Mouse (Mus musculus): ENCODE measurements around the gene Krt8. TPM values are rescaled to one million over a fixed set of nuclear protein-coding genes. Genes with fewer than 3 reads are reported as not detected.
"Not testable (repeated sequence)": the region's sequence is repeated elsewhere in the genome, so short reads cannot be mapped to it uniquely, and the experiment has no call there.

Krt8 gene
- polyA plus RNA-seq, 1 experiment from 2014 or later = 43.1 TPM

- peaks cover 86% of the 10 kb centered on the region for H3K27me3 ChIP-seq (ENCODE audit: insufficient read depth, poor library complexity, severe bottlenecking)
- H3K4me3 ChIP-seq = peak overlapping the region; percentile 46
- DNase-seq (ENCODE audit: low spot score) = no peak
- H3K27ac ChIP-seq = peak overlapping the region; percentile 56
- no peaks in the 10 kb centered on the region for H3K36me3 ChIP-seq
- H3K9me3 ChIP-seq = no peaks in the 10 kb centered on the region
- 10% methylated on average over 12 of the region's 12 CpGs for WGBS
- peaks cover 59% of the 10 kb centered on the region for H3K4me1 ChIP-seq (replicated peaks)
These were observed 766 bp downstream of the Krt8 start for GRCm38 (mm10) chr15:102003516-102003915.

GRCm38 (mm10) chr15:102002646-102003488 lies 1.4 kb downstream of the Krt8 start:
- H3K27me3 ChIP-seq (ENCODE audit: insufficient read depth, poor library complexity, severe bottlenecking) = peaks cover 85% of the 10 kb centered on the region
- peak overlapping the region; percentile 56 for H3K27ac ChIP-seq
- H3K36me3 ChIP-seq = no peaks in the 10 kb centered on the region
- peak overlapping the region; percentile 46 for H3K4me3 ChIP-seq
- no peaks in the 10 kb centered on the region for H3K9me3 ChIP-seq
- whole genome bisulfite sequencing = 2% methylated on average over 34 of the region's 34 CpGs
- H3K4me1 ChIP-seq (replicated peaks) = peaks cover 53% of the 10 kb centered on the region
- peak; percentile 84 for DNase-seq (ENCODE audit: low spot score)

GRCm38 (mm10) chr15:101999676-102000335 lies 4.5 kb downstream of the Krt8 start:
- DNase-seq (ENCODE audit: low spot score) = no peak
- H3K4me1 ChIP-seq (replicated peaks) = peaks cover 24% of the 10 kb centered on the region
- H3K9me3 ChIP-seq = peaks cover 6% of the 10 kb centered on the region; the same call in 1 of the 2 replicates
- no peak overlapping the region for H3K27ac ChIP-seq
- H3K36me3 ChIP-seq = no peaks in the 10 kb centered on the region
- no peak overlapping the region for H3K4me3 ChIP-seq
- peaks cover 59% of the 10 kb centered on the region for H3K27me3 ChIP-seq (ENCODE audit: insufficient read depth, poor library complexity, severe bottlenecking)
- whole genome bisulfite sequencing = 88% methylated on average over 11 of the region's 11 CpGs

- Histone ChIP-seq H3K27me3 (ENCODE audit: insufficient read depth, poor library complexity, severe bottlenecking) (peaks cover 56% of the 10 kb centered on the region), H3K4me1 (replicated peaks) (peaks cover 17% of the 10 kb centered on the region), H3K27ac (no peak overlapping the region), H3K9me3 (peaks cover 6% of the 10 kb centered on the region; the same call in 1 of the 2 replicates), H3K4me3 (no peak overlapping the region), H3K36me3 (no peaks in the 10 kb centered on the region)
- DNase-seq (ENCODE audit: low spot score) = no peak
- WGBS = 90% methylated on average over 11 of the region's 11 CpGs
These were observed 5.1 kb downstream of the Krt8 start for GRCm38 (mm10) chr15:101999156-101999555.

GRCm38 (mm10) chr15:101996450-101997078 lies 7.7 kb downstream of the Krt8 start:
- not testable (repeated sequence) for H3K36me3 ChIP-seq; DNase-seq (ENCODE audit: low spot score); H3K9me3 ChIP-seq; H3K27ac ChIP-seq; H3K4me1 ChIP-seq (replicated peaks); H3K4me3 ChIP-seq
- WGBS = 84% methylated on average over 11 of the region's 11 CpGs
- H3K27me3 ChIP-seq (ENCODE audit: insufficient read depth, poor library complexity, severe bottlenecking) = peaks cover 41% of the 10 kb centered on the region

GRCm38 (mm10) chr15:101995484-101996236 lies 8.6 kb downstream of the Krt8 start:
- 85% methylated on average over 4 of the region's 4 CpGs for whole genome bisulfite sequencing
- Histone ChIP-seq H3K9me3 (peaks cover 6% of the 10 kb centered on the region; the same call in 1 of the 2 replicates), H3K36me3 (no peaks in the 10 kb centered on the region), H3K4me3 (no peak overlapping the region), H3K27me3 (ENCODE audit: insufficient read depth, poor library complexity, severe bottlenecking) (peaks cover 41% of the 10 kb centered on the region), H3K27ac (no peak overlapping the region), H3K4me1 (replicated peaks) (no peaks in the 10 kb centered on the region)
- no peak for DNase-seq (ENCODE audit: low spot score)

GRCm38 (mm10) chr15:101994365-101994764 lies 9.9 kb downstream of the Krt8 start:
- Histone ChIP-seq H3K36me3 (no peaks in the 10 kb centered on the region), H3K4me1 (replicated peaks) (no peaks in the 10 kb centered on the region), H3K27me3 (ENCODE audit: insufficient read depth, poor library complexity, severe bottlenecking) (peaks cover 39% of the 10 kb centered on the region), H3K9me3 (peaks cover 6% of the 10 kb centered on the region; the same call in 1 of the 2 replicates), H3K27ac (no peak overlapping the region), H3K4me3 (no peak overlapping the region)
- 90% methylated on average over 6 of the region's 6 CpGs for WGBS
- no peak for DNase-seq (ENCODE audit: low spot score)

GRCm38 (mm10) chr15:101990946-101991345 lies 13.3 kb downstream of the Krt8 start:
- Histone ChIP-seq H3K27me3 (ENCODE audit: insufficient read depth, poor library complexity, severe bottlenecking) (peaks cover 36% of the 10 kb centered on the region), H3K4me3 (no peak overlapping the region), H3K4me1 (replicated peaks) (no peaks in the 10 kb centered on the region), H3K36me3 (no peaks in the 10 kb centered on the region), H3K9me3 (peaks cover 6% of the 10 kb centered on the region; the same call in 1 of the 2 replicates), H3K27ac (no peak overlapping the region)
- 88% methylated on average over 6 of the region's 6 CpGs for WGBS
- no peak for DNase-seq (ENCODE audit: low spot score)

- 64% methylated on average over 8 of the region's 8 CpGs for WGBS
- H3K36me3 ChIP-seq = no peaks in the 10 kb centered on the region
- H3K27me3 ChIP-seq (ENCODE audit: insufficient read depth, poor library complexity, severe bottlenecking) = peaks cover 31% of the 10 kb centered on the region
- H3K27ac ChIP-seq = no peak overlapping the region
- no peak overlapping the region for H3K4me3 ChIP-seq
- no peak for DNase-seq (ENCODE audit: low spot score)
- H3K9me3 ChIP-seq = no peaks in the 10 kb centered on the region
- peaks cover 11% of the 10 kb centered on the region for H3K4me1 ChIP-seq (replicated peaks)
These were observed 15.6 kb downstream of the Krt8 start for GRCm38 (mm10) chr15:101988714-101989113.

- H3K27ac ChIP-seq = no peak overlapping the region
- WGBS = 1% methylated on average over 10 of the region's 10 CpGs
- H3K4me1 ChIP-seq (replicated peaks) = peaks cover 17% of the 10 kb centered on the region
- H3K36me3 ChIP-seq = no peaks in the 10 kb centered on the region
- peak; percentile 87 for DNase-seq (ENCODE audit: low spot score)
- H3K27me3 ChIP-seq (ENCODE audit: insufficient read depth, poor library complexity, severe bottlenecking) = peaks cover 30% of the 10 kb centered on the region
- H3K4me3 ChIP-seq = no peak overlapping the region
- H3K9me3 ChIP-seq = no peaks in the 10 kb centered on the region
These were observed 16.2 kb downstream of the Krt8 start for GRCm38 (mm10) chr15:101988119-101988518.

GRCm38 (mm10) chr15:101984746-101985145 lies 19.5 kb downstream of the Krt8 start:
- Histone ChIP-seq H3K27me3 (ENCODE audit: insufficient read depth, poor library complexity, severe bottlenecking) (peaks cover 8% of the 10 kb centered on the region; the same call in 1 of the 2 replicates), H3K36me3 (no peaks in the 10 kb centered on the region), H3K4me1 (replicated peaks) (peaks cover 17% of the 10 kb centered on the region), H3K4me3 (peak overlapping the region; percentile 44; the same call in 1 of the 2 replicates), H3K27ac (peak overlapping the region; percentile 86), H3K9me3 (no peaks in the 10 kb centered on the region)
- DNase-seq (ENCODE audit: low spot score) = no peak
- 20% methylated on average over 6 of the region's 6 CpGs for WGBS

- H3K4me3 ChIP-seq = peak overlapping the region; percentile 44
- no peaks in the 10 kb centered on the region for H3K36me3 ChIP-seq
- 4% methylated on average over 15 of the region's 15 CpGs for WGBS
- H3K4me1 ChIP-seq (replicated peaks) = peaks cover 17% of the 10 kb centered on the region
- DNase-seq (ENCODE audit: low spot score) = peak; percentile 96
- peak overlapping the region; percentile 86 for H3K27ac ChIP-seq
- peaks cover 6% of the 10 kb centered on the region; the same call in 1 of the 2 replicates for H3K27me3 ChIP-seq (ENCODE audit: insufficient read depth, poor library complexity, severe bottlenecking)
- no peaks in the 10 kb centered on the region for H3K9me3 ChIP-seq
These were observed 20.2 kb downstream of the Krt8 start for GRCm38 (mm10) chr15:101983949-101984601.
